Mouse (Mus musculus): Measurements from ENCODE around the gene Sik3.
A peak's percentile ranks its signal among the peaks of the same experiment; 100 is the strongest.

Sik3 gene

DNA sequence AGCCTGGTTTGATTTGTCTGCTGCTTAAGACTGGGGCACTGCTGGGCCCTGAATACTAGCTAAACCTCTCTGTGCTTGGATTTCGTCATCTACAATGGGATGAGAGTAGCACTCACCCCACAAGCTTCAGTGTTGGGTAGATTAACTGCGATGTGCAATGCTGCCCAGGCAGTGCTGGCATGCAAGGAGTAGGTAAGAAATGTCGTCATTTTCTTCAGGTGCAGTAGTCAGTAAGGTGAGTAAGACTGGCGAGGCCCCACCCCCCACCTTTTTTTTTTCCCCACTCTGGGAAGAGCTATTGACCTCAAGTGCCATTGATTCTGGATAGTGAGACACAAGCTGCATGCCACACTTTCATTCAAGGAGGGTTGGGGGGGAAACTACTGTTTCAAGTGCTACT lies 3.8 kb downstream of the Sik3 start:
- no peak for DNase-seq

DNA sequence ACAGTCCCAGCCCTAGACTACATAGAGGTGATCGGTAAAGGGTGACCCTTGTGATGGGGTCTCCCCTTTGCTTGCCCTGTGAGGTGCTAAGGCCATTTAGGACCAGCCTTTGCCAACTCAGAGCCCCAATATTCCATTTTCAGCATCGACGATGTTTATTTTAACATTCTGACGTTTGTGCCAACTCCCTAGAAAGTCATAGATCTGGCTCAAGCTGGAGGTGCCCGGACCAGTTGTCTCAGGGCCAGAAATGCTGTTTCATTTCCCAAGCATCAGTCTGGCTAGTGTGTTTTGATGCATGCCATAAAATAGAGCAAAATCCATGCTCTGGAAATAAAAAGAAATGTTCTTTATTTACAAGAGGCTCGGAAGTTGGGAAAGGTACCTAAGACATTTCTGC lies 5.7 kb downstream of the Sik3 start:
- DNase-seq, result no peak

DNA sequence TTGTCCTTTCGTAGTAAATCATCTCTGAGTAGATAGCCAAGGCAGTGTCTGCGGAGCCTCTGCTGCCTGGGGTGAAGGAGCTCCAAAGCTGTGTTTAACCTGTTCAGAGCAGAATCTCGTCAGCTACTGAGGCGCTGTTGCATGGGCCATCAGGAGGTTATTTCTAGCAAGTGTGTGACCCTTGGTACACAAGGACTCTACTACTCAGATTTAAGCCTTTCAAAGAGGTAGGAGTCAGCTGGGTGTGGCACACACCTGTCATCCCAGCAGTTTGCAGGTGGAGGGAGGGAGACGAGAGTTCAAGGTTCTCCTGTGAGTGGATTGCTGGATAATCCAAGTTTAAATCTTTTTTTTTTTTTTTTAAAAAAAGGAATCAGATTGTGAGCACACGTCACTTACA lies 7.4 kb downstream of the Sik3 start:
- DNase-seq, result no peak

DNA sequence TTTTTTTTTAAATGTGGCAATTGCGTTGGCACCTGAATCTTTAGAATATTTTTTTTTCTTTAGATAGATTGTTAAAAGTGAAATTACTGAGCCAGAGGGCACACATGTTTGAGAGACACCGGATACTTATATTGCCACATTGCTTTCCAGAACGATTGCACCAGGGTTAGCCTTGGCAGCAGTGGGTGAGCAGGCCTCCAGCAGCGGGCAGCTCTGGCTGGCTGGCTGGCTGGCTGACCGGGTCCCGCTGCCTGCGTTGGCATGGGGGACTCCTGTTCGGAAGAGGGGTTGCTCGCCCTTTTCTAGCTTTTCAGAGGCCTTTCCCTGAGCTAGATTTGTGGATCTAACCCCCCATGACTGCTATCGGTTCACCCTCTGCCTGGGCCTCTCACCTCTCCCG lies 11.0 kb downstream of the Sik3 start:
- DNase-seq, result no peak

DNA sequence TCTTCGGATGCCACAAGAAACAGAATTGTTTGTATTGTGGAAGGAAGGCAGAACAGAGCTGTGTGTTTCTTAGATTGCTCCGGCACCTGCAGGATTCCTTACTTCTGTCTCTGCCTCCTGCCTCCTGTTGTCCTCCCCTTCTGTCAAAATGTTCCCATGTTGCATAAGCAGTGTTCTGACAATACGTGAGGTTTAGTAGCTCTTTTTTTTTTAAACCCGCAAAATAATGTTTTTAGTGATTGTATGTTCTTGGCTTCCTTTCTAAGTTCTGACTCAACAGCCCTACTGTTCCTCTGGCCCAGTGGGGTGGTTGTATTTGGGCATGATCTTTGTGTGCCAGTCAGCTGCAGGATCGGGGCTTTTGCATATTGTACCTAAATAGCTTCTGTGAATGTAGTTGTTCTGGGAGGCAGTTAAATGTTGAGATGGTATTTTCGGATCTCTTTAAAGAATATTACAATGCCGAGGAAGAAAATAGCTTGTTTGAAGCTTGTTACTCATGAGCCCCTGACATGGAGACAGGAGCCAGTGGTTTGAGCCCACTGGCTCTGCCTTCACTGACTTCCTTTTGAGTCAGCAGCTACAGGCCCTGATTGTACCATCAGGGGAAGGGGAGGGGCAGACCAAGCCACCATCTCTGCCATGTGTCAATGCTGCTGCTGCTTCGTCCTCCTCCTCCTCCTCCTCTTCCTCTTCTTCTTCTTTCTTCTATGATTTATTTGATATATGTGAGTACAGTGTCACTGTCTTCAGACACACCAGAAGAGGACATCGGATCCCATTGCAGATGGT lies 13.6 kb downstream of the Sik3 start:
- no peak for DNase-seq

DNA sequence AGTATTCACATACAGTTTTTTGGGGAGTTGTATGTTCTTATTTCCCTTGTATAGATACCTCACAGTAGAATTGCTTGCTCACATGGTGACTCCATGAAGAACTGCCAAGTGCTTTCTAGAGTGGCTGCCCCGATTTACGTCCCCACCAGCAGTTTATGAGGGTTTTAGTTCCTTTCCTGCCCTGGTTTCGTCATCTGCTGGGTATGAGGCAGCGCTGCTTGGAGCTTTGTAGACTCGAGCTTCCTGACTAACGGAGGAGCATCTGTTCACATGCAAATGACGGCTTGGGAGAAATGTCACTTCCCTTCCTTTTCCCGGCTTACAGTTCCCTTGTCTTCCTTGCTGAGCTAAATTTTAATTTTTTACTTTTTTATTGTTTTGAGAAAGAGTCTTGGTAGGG lies 15.4 kb downstream of the Sik3 start:
- DNase-seq, result no peak

DNA sequence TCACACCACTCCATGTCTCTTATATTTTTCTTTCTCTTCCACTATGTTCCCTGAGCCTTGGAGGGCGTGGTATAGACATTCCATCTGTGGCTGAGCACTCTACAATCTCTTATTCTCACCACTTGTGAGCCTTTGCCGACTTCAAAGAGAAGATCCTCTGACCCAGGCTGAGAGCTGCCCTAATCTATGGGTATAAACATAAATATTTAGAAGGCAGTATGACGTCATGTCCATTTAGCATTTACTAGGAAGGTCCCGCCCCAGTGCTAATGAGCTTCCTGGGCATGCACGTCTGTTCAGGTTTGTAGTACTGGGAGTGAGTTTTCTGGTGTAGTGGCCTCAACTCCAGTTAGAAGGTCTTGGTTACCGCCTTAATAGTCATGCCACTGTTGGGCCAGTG lies 16.9 kb downstream of the Sik3 start:
- DNase-seq, result no peak

DNA sequence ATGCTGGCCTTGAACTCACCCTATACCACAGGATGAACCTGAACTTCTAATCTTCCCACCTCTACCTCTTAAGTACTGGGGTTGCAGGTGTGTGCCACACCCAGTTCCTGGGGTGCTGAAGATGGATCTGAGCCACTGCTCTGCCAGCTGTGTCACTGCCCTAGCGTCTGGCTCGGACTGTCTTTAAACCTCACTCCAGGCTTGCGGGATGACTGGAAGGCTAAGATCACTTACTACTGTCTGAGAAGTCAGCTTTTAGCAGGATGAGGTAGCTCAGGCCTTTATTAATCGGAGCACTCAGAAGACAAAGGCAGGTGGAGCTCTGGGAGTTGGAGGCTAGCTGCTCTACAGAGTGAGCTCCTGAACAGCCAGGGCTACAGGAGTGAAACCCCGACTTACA lies 17.6 kb downstream of the Sik3 start:
- DNase-seq, result no peak

DNA sequence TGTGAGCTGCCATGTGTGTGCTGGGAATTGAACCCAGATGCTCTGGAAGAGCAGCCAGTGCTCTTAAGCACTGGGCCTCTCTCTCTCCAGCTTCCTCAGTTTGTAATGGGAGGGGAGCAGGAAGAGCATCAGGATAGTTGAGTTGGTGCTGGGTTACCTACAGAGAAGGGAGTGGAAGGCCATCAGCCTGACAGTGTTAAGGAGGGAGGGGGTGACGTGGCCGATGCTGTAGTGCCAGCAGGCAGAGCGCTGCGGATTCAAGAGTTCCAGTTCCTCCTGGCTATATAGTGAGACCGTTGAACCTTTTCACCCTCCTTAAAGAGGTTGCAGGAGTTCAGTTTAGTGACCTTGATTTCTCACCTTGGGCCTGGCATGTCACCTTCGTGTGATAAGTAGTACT lies 18.3 kb downstream of the Sik3 start:
- DNase-seq, result no peak

DNA sequence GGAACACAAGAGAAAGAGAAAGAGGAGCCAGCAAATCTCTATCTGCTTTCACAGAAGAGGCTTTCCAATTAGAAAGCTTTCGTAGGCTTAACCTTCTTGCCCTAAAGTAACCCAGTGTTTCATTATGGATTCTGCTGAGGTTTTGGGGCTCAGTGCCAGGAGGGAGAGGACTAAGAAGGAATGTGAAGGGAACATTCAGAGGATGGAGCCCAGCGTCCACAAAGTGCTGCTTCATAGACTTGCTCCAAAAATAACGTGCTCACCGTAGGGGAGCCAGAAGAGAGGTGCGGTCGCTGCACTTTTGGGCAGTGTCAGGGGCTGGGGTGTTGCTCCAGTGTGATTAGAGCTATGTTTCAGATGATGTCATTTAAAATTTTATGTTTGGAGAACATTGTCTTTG lies 19.6 kb downstream of the Sik3 start:
- peak; percentile 34 for DNase-seq

DNA sequence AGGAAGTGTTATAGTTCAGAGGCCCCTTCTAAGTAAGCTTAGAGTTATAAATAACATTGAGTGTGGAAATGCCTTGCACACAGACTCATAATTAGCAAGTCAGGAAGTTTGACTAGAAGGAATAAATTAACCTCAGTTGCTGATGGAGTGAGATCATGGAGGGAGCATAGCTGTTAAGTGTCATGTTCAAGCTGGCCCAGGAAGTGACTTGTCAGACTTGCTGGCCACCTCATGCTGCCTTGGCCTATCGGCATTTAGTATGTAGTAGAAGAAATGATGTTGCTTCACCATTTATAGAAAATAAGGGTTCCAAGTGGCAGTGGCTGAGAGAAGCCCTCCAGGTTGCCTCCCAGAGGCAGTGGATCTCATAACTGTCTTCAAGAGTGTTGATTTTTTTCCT lies 20.4 kb downstream of the Sik3 start:
- no peak for DNase-seq

DNA sequence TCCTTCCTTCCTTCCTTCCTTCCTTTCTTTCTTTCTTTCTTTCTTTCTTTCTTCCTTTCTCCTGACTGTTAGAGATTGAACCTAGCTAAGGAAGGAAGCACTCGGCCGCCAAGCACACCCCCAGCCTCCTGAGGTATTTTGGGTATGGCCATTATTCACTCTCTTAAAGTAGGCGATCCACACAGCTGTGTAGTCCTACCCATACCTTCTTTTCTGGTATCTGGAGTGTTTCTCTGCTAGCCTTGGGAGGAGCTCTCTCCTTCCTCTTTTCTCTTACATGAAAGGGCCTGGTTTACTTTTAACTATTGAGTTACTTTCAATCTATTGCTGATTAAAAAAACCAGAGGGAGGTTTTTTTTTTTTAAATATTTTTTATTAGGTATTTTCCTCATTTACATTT lies 21.2 kb downstream of the Sik3 start:
- no peak for DNase-seq

DNA sequence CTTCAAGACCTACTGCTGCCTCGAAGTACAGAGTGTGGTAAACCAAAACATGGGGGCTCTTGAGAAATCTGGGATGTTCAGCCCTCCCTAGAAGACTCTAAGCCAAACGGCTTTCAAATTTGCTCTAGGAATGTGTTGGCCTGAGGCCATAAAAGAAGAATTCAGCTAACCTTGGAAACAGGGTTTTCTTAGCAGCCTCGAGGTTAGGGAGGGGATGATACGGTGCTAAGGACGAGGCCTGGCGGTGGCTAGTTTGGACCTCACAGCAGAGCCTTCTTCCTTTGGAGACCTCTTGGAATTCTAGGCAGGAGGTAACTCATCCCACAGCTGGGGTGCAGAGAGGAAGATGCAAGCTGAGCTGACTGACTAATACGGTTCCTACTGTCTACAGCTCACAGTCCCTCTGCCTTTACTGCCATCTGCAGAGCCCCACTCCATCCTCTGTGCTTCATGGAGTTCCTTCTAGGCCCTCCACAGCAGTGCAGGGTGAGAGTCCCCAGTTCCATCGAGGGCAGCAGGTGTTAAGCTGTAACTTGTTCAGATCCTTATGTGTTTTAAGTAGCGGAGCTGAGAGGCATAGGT lies 22.8 kb downstream of the Sik3 start:
- DNase-seq, result no peak

DNA sequence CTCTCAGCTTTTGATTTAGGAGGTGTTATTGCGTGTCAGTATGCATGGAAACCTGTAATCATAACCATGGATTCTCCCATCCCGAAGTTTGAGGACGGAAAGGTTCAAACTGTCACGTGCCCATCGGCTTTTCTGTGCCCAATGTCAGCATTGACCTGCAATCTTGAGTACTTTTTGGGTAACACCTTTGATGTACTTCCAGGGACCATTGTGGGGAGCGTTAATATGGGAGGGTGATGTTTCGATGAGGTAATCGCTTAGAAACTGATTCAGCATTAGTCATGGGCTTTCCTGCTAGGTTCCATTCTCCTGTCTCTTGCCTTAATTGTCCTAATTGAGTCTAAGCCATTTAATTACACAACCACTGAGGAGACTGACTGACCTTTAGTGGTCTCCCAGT lies 24.3 kb downstream of the Sik3 start:
- no peak for DNase-seq

DNA sequence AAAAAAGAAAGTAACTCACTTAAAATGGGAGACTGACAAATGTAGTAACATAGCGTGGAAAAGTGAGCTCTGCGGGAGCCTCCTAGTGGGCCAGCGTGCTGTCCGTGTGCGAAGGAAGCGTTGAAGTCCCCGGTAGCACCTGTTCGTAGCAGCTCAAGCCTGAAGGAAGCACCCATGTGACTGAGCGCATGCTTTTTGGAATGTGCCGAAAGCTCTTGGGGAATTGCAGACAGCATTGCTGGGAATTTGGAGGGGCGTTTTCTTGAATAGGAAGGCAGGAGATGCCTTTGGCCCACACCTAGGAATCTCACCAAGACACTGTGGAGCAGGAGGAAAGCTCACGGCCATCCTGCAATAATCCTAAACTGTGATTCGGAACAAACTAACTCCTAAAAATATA lies 26.2 kb downstream of the Sik3 start:
- no peak for DNase-seq

DNA sequence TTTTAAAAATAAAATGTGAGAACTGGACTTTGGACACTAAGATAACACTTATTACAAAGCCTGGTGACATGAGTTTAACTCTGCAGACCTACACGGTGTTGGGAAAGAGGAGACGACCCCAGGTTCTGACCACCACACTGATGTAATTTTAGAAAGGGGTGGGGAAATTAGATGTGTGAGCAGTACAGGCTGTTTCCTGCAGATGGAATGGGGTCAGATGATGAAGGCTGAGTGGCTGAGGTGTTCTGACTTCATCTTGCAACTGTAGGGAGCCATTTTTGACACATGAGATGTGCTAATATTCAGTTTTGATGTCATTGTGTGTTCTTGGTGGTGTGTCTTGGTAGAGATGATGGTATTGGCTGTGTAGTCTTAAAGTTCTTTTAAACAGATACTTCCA lies 28.6 kb downstream of the Sik3 start:
- no peak for DNase-seq

DNA sequence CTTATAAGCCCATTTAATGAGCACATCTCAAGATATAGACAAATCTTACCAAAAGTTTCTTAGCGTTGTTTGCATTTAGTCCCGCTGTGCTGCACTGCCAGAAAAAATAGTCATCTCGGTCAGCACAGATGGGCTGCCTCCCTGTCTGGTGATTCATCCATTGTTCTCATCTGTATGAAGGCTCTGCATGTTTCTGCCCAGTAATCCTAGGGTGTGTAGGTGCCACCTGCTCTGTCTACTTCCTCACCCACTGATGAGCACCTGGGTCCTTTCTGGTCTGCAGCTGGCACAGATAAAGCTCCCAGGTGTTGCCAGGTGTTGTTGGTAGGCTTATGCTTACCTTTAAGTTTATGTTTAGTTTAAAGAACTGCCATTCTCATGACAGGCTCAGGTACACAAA lies 29.8 kb downstream of the Sik3 start:
- no peak for DNase-seq

DNA sequence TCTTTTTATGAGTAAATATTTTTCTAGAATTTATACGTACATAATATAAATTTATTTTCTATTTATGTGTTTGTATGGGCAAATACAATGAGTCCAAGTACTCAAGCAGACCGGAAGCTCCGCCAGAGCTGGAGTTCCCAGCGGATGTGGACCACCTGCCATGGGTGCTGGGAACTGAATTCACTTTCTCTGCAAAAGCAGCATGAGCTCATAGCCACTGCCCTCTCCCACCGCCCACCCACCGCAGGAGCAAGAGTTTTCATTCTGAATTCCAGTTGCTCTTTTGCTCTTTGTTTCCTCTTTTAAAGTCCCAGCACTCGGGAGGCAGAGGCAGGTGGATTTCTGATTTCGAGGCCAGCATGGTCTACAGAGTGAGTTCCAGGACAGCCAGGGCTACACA lies 31.0 kb downstream of the Sik3 start:
- no peak for DNase-seq

DNA sequence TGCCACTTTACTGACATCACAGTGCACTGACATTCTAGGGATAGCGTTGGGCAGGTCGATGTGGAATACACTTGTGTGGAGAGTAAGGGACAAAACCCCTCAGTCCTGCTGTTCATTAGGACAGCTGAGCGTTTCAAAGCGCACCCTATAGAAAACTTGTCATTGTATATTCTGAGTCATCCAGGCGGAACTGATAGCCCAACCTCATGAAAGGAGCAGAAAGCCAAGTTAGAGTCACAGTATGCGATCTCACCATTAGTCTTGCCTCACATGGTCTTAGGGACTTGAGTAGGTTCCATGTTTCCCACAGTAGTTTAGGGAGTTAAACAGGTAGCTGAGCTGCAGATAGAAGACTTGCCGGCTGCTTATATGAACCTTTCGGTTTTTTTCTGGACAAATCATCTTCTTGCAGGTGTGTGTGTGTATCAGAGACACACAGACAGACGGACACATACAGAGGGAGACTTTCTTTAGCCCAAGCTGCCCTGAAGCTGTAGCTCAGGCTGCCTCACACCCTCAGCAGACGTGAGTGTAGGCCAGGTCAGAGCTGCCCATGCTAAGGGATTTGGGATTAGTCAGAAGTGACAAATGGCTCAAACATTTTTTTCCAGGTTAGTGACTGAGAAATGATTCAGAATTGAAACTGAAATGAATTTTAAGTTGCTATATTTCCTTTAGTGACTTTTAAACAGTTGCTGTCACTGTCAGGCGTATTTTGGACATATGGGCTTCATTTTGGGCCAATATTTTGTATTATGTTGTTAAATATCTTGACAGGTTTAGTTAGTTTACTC lies 34.3 kb downstream of the Sik3 start:
- DNase-seq, result no peak

DNA sequence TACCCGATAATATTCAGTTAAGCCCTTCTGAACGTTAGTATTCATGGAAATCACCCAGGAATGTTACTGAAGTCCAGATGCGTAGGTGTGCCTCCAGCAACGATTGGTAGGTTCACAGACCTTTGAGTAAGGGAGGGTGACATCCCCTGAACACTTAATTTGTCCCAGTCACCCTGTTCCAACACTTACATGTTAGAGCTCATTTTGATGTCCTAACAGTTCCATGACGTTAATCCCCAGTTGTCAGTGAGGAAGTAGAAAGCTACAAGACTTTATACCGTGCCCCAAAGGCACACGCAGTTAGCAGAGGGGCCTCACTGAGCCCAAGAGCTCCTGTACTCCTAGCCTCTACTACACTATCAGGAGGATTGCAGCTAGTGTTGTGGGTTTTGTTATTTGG lies 36.9 kb downstream of the Sik3 start:
- DNase-seq, result no peak

DNA sequence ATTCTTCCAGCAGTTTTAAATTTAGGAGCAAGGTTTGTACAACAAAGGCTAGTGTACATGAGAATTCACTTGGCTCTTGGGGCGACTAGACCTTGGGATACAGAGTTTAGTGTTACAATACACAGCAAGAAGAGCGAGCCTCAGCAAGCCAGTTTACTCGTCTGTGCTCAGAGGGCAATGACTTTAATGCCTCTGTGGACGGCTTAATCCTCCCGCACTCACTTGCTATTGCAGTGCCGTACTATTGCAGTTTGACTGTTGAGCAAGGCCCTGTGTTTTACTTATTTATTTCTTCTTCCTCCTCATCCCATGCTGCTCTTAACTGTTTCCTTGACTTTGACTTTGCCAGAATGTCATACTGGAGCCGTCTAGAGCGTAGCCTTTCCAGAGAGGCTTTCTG lies 37.6 kb downstream of the Sik3 start:
- DNase-seq, result no peak

DNA sequence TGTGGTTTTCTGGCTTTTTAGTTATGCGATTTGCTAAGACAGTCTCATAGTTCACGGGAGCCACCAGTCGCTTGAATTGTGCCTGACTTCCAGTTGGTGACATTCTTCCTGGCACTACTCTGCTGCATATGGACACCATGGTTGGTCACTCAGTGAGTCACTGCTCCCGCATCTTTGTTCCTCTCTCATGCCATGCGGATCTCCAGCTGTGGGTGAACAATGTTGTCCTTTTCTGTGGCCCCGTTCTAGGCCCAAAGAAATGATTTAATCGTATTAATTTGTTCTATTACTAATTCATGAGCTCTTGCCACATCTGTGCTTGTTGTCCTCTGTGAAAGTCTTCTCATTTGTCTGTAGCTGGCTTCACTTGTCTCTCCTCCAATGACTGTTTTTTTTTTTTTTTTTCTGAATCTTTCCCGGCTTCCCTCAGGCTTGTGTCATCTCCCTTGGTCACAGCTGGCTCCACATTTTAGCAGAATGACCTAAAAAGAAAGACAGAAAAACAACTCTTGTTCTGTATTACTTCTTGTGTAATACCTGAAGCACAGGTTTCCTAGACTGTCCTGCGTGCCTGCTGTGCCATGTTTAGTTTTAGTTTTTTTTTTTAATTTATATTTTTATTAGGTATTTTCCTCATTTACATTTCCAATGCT lies 40.5 kb downstream of the Sik3 start:
- no peak for DNase-seq

DNA sequence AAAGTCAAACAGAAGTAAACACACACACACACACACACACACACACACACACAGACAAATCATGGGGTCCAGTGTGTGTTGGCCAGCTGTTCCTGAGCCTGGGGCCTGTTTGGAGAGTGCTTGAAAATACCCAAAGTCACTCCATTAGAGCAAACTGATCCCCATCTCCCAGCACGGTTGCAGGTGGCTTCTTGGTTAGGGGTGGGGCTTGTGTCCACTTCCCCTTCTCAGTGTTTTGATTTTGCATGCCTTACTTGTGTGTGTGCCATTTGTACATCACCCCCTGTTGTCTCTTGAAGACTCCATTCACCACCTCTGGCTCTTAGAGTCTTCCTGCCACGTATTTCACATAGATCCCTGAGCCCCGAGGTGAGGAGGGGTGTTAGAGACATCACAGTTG lies 45.4 kb downstream of the Sik3 start:
- no peak for DNase-seq

DNA sequence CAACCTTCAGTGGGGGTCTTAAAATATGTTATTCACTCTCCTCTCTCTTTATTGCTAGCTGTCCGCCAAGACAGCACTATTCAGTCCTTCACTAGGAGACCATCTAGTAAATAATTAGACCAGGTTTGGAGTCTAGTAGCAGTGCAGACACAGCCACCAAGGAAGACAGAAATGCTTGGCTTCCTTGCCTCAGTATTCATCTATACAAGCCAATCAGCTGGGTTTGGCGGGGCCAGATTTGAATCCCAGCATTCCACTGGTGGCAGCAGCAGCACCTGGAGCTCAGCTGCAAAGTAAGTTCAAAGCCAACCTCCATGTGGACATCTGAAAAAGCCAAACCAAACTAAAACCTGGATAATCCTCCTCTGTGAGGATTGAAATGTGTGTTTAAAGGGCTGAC lies 47.6 kb downstream of the Sik3 start:
- no peak for DNase-seq
